Mouse (Mus musculus) kidney, adult 2 months (tissue): ENCODE data around the gene Fahd2a. TPM values are rescaled to one million over a fixed set of nuclear protein-coding genes. Genes with fewer than 3 reads are reported as not detected.
A peak's percentile ranks its signal among the peaks of the same experiment; 100 is the strongest.

Experiments
- DNase-seq: peaks from one replicate; pipeline ENCODE4 v3.0.0; 2021
- H3K27ac ChIP-seq: fragments of 200-500 bp; 2 replicates; pipeline ENCODE4 v1.5.1; 2012; ENCODE audit warnings: low read depth, low read length, control low read depth, inconsistent platforms; ENCODE audit not compliant: insufficient read depth
- H3K27me3 ChIP-seq: fragments of 200-500 bp; replicated peaks from 2 replicates; pipeline ENCODE4 v1.6.1; 2012; ENCODE audit warnings: mild to moderate bottlenecking, moderate library complexity, low read length, inconsistent platforms; ENCODE audit not compliant: control insufficient read depth, insufficient read depth
- H3K36me3 ChIP-seq: fragments of 200-500 bp; 2 replicates; pipeline ENCODE4 v1.6.1; 2012; ENCODE audit warnings: mild to moderate bottlenecking, moderate library complexity, low read length, inconsistent platforms; ENCODE audit not compliant: control insufficient read depth, insufficient read depth
- H3K4me1 ChIP-seq: fragments of 200-500 bp; 2 replicates; pipeline ENCODE4 v1.6.1; 2011; ENCODE audit warnings: low read length; ENCODE audit not compliant: control insufficient read depth, insufficient read depth
- H3K4me3 ChIP-seq: fragments of 200-500 bp; 2 replicates; pipeline ENCODE4 v1.5.1; 2011; ENCODE audit warnings: mild to moderate bottlenecking, low read depth, low read length, control low read depth; ENCODE audit not compliant: insufficient read depth
- CTCF ChIP-seq: fragments of 200-500 bp; conservative IDR thresholded peaks from 2 replicates; pipeline ENCODE4 v1.5.1; 2011; ENCODE audit warnings: low read depth, mild to moderate bottlenecking, control low read depth, low read length, moderate library complexity, mixed read lengths; ENCODE audit not compliant: insufficient read depth, insufficient read length
- POLR2A ChIP-seq: fragments of 200-500 bp; IDR thresholded peaks from one replicate; pipeline ENCODE4 v1.6.1; 2011; ENCODE audit warnings: low read depth, low read length, control low read depth
- WGBS: fragments of 180-500 bp; shearing (Covaris S2); methylation state at CpG from one replicate; pipeline ENCODE4 v1.1.7; 2018; 5-methylcytosine and 5-hydroxymethylcytosine counted together
- polyA plus RNA-seq: library from polyadenylated mRNA; depleted of rRNA; stranded (reverse); fragments of >200 nt; gene quantifications from 2 replicates; pipeline ENCODE4 v1.2.3, GENCODE M21; 2012

Fahd2a gene
- polyA plus RNA-seq, 1 experiment = 86.5 TPM

DNA sequence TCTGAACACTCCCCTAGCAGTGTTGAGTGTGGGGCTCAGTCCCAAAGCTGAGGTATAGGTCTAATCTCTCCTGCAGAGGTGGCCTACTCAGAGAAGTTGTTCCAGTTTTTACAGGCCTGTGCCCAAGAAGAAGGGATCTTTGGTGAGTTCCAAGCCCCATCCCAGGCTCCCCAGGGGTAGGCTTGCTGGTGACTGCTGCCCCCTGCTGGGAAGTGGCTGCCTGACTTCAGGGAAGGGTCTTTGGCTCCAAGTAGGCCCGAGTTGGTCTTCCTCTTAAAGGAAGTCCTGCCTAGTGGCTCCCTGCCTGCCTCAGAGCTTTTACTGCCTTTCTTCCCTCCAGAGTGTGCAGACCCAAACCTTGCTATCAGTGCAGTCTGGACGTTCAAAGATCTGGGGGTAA is 9.2 kb downstream of the Fahd2a start:
- H3K27me3 ChIP-seq = no peaks in the 10 kb centered on the region
- DNase-seq = peak; percentile 54
- no peak overlapping the region for H3K4me3 ChIP-seq
- H3K27ac ChIP-seq = no peak overlapping the region
- no peaks in the 10 kb centered on the region; the same call in 1 of the 2 replicates for H3K4me1 ChIP-seq
- 33% methylated on average over 2 of the region's 2 CpGs for WGBS
- TF ChIP-seq CTCF (peak; percentile 68), POLR2A (no peak)
- no peaks in the 10 kb centered on the region for H3K36me3 ChIP-seq

DNA sequence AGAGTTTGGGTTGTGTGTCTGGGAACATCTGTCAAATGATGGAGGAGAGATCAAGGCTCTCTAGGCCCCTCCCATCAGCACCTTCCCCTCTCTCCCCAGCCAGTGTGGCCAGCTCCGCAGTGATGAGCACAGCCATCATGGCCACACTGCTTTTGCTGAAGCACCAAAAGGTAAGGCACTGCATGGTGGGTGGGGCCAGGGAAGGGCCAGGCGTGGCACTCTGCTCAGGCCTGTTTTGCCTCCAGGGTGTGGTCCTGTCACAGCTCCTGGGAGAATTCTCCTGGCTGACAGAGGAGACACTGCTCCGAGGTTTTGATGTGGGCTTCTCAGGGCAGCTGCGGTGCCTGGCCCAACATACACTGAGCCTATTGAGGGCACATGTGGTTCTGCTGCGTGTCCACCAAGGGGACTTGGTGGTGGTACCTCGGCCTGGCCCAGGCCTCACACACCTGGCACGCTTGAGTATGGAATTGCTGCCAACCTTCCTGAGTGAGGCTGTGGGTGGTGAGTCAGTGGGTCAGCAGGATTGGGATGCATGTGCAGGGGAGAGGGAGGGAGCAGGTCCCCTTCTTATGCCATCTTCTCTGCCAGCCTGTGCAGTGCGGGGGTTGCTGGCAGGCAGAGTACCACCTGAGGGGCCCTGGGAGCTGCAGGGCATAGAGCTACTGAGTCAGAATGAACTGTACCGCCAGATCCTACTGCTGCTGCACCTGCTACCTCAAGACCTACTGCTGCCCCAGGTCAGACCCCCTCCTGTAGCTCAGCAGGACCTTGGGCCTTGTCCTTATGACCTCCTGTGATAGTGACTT is 10.7 kb downstream of the Fahd2a start:
- WGBS = 84% methylated on average over 9 of the region's 9 CpGs
- Histone ChIP-seq H3K27ac (no peak overlapping the region), H3K4me1 (no peaks in the 10 kb centered on the region; the same call in 1 of the 2 replicates), H3K4me3 (no peak overlapping the region), H3K27me3 (no peaks in the 10 kb centered on the region), H3K36me3 (no peaks in the 10 kb centered on the region)
- TF ChIP-seq CTCF (no peak), POLR2A (no peak)
- no peak for DNase-seq

DNA sequence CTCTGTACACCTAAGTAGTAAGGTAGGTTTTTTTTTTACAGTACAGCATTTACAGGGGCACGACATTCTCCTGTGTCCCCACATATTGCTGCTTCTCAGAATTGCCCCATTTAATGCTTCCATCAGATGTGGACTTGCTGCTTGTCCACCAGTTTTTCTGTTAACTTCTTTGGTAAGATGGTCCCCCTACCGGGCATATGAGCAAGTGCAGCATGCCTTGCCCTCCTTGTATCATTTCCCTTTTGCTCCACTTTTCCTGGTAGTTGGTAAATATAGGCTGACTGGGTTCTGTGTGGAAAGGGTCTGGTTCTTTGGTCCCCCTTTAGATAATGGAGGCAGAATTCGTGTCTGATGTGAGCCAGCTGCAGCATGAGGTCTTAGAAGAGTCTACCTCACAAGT is 14.1 kb downstream of the Fahd2a start:
- Histone ChIP-seq H3K4me1 (no peaks in the 10 kb centered on the region; the same call in 1 of the 2 replicates), H3K36me3 (no peaks in the 10 kb centered on the region), H3K4me3 (no peak overlapping the region), H3K27ac (no peak overlapping the region), H3K27me3 (no peaks in the 10 kb centered on the region)
- 11% methylated on average over 3 of the region's 3 CpGs for WGBS
- peak; percentile 82 for DNase-seq
- TF ChIP-seq CTCF (peak; percentile 83), POLR2A (no peak)

DNA sequence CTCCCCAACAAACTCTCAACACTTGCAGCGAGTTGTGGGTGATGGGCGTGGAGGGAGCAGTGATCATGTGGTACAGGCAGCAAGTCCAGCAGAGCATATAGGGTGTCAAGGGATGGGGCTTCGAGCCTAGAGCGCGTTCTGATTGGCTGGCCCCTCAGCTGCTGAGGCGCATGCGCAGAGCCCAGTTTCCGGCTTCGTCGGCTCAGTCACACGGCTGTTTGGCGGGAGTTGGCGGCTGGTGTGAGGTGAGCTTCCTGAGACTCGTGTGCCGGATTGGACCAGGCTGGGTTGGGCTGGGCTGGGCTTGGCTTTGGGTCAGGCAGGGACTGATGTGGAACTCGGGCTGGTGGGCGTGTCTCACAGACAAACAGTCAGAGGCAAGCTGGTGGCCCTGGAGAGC is 19.4 kb downstream of the Fahd2a start, which contains the start of gene Gpat2:
Gene Gpat2 (plus strand): TSS at position 223 of the 400 bp plus-strand sequence.
- no peak within 1 kb of the TSS for H3K4me3 ChIP-seq
- H3K27ac ChIP-seq = no peak within 1 kb of the TSS
- WGBS = 86% methylated on average over 17 of the region's 17 CpGs
- no peak for TF ChIP-seq POLR2A
- no peak for TF ChIP-seq CTCF
- no peak for DNase-seq
- H3K27me3 ChIP-seq = no peaks in the 10 kb centered on the region
- no peaks in the 10 kb centered on the region for H3K36me3 ChIP-seq
- no peaks in the 10 kb centered on the region; the same call in 1 of the 2 replicates for H3K4me1 ChIP-seq

DNA sequence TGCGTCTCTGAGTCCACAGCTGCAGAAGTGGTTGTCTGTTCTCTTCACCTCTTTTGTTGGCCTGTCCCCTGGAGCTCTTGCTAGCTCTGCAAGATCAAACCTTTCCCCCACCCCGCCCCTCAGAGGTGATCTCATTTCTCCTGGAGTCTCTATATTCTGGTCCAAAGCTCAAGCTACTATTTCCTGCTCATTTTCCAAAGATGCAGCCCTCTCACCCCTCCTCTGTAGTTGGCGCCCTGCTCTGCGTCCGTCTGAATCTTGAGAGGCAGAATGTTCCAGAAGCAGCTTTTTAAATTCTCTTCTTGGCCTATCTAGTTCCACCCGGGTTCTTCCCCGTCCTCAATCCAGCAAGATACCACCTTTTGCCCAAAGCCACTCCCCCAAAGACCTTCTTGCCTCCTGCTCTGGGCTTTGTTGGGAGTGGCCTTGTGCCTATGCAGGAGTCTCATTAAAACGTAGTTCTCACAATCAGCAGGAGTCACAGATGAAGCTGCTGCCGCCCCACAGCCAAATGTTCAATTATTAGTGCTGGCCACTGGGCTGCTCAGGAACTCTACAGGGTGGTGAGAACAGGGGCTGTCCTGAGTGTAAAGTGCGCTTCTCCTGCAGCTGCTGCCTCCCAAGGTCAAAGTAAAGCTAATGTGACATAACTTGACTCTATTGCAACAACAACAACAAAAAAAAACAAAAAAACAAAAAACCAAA is 25.9 kb downstream of the Fahd2a start:
- DNase-seq = peak; percentile 76
- Histone ChIP-seq H3K27ac (peak overlapping the region; percentile 97), H3K4me3 (no peak overlapping the region), H3K27me3 (no peaks in the 10 kb centered on the region), H3K36me3 (no peaks in the 10 kb centered on the region), H3K4me1 (peaks cover 15% of the 10 kb centered on the region; the same call in 1 of the 2 replicates)
- 45% methylated on average over 10 of the region's 10 CpGs for WGBS
- TF ChIP-seq POLR2A = no peak
- TF ChIP-seq CTCF = no peak

DNA sequence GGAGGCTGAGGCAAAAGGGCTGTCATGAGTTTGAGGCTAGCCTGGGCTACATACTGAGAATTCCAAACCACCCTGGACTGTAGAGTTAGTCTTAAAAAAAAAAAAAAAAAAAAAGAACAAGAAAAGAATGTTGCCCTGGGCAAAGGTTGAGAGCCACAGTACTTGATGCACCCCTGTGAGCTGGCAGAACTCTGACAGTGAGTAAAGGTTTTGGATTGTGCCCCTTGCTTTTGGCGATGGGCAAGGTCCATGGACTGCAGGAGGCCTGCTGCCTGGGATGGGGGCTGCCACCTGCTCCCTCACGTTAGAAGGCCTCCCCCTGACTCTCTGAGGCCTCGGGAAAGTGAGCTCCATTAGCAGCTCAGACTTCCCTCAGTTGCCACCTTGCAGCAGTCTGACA is 27.7 kb downstream of the Fahd2a start:
- Histone ChIP-seq H3K4me1 (peaks cover 15% of the 10 kb centered on the region; the same call in 1 of the 2 replicates), H3K4me3 (no peak overlapping the region), H3K27ac (peak overlapping the region; percentile 97), H3K36me3 (no peaks in the 10 kb centered on the region), H3K27me3 (no peaks in the 10 kb centered on the region)
- 38% methylated on average over 3 of the region's 3 CpGs for WGBS
- no peak for TF ChIP-seq POLR2A
- no peak for TF ChIP-seq CTCF
- DNase-seq = peak; percentile 93

DNA sequence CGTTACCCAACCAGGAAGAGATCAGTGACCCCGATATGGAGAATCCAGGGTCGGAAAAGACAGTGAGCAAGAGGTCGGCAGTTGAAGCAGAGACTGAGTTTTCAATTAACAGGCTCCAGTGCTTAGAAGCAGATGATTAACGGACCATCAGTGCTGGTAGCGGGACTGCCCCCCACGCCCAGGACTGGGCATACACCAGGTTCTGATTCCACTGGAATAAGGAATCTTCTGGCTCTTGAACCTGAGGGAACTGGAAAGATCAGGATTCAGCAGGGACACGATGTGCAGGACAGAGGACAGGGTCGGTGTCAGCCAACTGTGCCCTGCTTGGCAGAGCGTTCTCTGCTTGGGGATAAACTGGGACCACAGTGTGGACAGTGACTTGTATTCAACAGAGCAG is 28.6 kb downstream of the Fahd2a start:
- WGBS = 24% methylated on average over 10 of the region's 10 CpGs

More for the DNA sequence above, 28.6 kb downstream of the Fahd2a start:
- DNase-seq = peak; percentile 96
- TF ChIP-seq CTCF = no peak
- TF ChIP-seq POLR2A = no peak
- Histone ChIP-seq H3K27me3 (no peaks in the 10 kb centered on the region), H3K27ac (peak overlapping the region; percentile 97), H3K4me3 (no peak overlapping the region), H3K4me1 (peaks cover 15% of the 10 kb centered on the region; the same call in 1 of the 2 replicates), H3K36me3 (no peaks in the 10 kb centered on the region)
